Mouse (Mus musculus) liver, adult 2 months (tissue): ENCODE measurements around the gene Kdelr3.

Source experiments
- CTCF ChIP-seq: fragments of 200-500 bp; IDR thresholded peaks from 2 replicates; pipeline ENCODE4 v1.5.1; 2011; ENCODE audit warnings: low read depth, low read length, control low read depth
- POLR2A ChIP-seq: fragments of 200-500 bp; IDR thresholded peaks from 2 replicates; pipeline ENCODE4 v1.6.1; 2011; ENCODE audit warnings: low read length, control low read depth; ENCODE audit not compliant: insufficient read depth; ENCODE audit errors: extremely low read depth

- no peak for TF ChIP-seq CTCF
- TF ChIP-seq POLR2A, result no peak
Observed at GRCm38 (mm10) chr15:79516171-79517096, at the start of gene Kdelr3.
